Mouse (Mus musculus) heart, embryonic 14.5 days (tissue): ENCODE measurements around the gene Tspan9. TPM values are rescaled to one million over a fixed set of nuclear protein-coding genes. Genes with fewer than 3 reads are reported as not detected.

Experiments used
- ATAC-seq: fragments of 200-750 bp; cut with Nextera tagmentation; 2 replicates; pipeline ENCODE4 v1.8.0; 2017; ENCODE audit warnings: low read depth, moderate TSS enrichment; ENCODE audit not compliant: insufficient number of reproducible peaks, insufficient read depth, low FRiP score
- H3K27ac ChIP-seq, 2 experiments: fragments of 200-500 bp in 1 of 2; fragments of 300-500 bp in 1 of 2; sonication (generic) in 1 of 2; replicated peaks in 1 of 2; 2 replicates each; pipeline ENCODE4 v1.5.1; 2012 to 2014; ENCODE audit warnings: low read depth in 2 of 2, low read length in 2 of 2, control low read depth in 1 of 2, mild to moderate bottlenecking in 1 of 2, mixed read lengths in 1 of 2; ENCODE audit not compliant: control insufficient read depth in 1 of 2, insufficient read depth in 1 of 2
- H3K27me3 ChIP-seq: fragments of 300-500 bp; sonication (generic); 2 replicates; pipeline ENCODE4 v1.6.1; 2014; ENCODE audit warnings: mild to moderate bottlenecking, low read length, control low read depth; ENCODE audit not compliant: control insufficient read depth, insufficient read depth
- H3K36me3 ChIP-seq: fragments of 300-500 bp; sonication (generic); 2 replicates; pipeline ENCODE4 v1.6.1; 2014; ENCODE audit warnings: mild to moderate bottlenecking, control low read depth, low read length, mixed read lengths; ENCODE audit not compliant: control insufficient read depth, insufficient read depth
- H3K4me1 ChIP-seq, 2 experiments: fragments of 200-500 bp in 1 of 2; fragments of 300-500 bp in 1 of 2; sonication (generic) in 1 of 2; 2 replicates each; pipeline ENCODE4 v1.6.1; 2012 to 2014; ENCODE audit warnings: low read length in 2 of 2, control low read depth in 1 of 2, mixed read lengths in 1 of 2; ENCODE audit not compliant: control insufficient read depth in 2 of 2, insufficient read depth in 2 of 2
- H3K4me2 ChIP-seq: fragments of 300-500 bp; sonication (generic); 2 replicates; pipeline ENCODE4 v1.6.1; 2014; ENCODE audit warnings: mild to moderate bottlenecking, low read length
- H3K4me3 ChIP-seq, 2 experiments: fragments of 200-500 bp in 1 of 2; fragments of 300-500 bp in 1 of 2; sonication (generic) in 1 of 2; 2 replicates each; pipeline ENCODE4 v1.5.1; 2012 to 2014; ENCODE audit warnings: low read length in 2 of 2, mild to moderate bottlenecking in 2 of 2, control low read depth in 1 of 2, low read depth in 1 of 2, moderate library complexity in 1 of 2; ENCODE audit not compliant: control insufficient read depth in 1 of 2, insufficient read depth in 1 of 2
- H3K9ac ChIP-seq: fragments of 300-500 bp; sonication (generic); 2 replicates; pipeline ENCODE4 v1.6.1; 2014; ENCODE audit warnings: mild to moderate bottlenecking, low read length
- H3K9me3 ChIP-seq: fragments of 300-500 bp; sonication (generic); 2 replicates; pipeline ENCODE4 v1.6.1; 2016; ENCODE audit warnings: low read length, control low read depth; ENCODE audit not compliant: control insufficient read depth
- WGBS: fragments of 180-500 bp; shearing (Covaris S2); extraction: QIAGEN DNeasy Blood & Tissue Kit; methylation state at CpG from one replicate; pipeline ENCODE4 v1.1.7; 2014; 5-methylcytosine and 5-hydroxymethylcytosine counted together
- polyA plus RNA-seq: library from polyadenylated mRNA; unstranded; fragments of >200 nt; fragmentation: Nextera tagmentation; extraction: Ambion mirVana; gene quantifications from 2 replicates; pipeline ENCODE4 v1.2.1, GENCODE M21; 2014

The Tspan9 gene
- polyA plus RNA-seq, 1 experiment from 2014 or later, result 143 TPM

DNA sequence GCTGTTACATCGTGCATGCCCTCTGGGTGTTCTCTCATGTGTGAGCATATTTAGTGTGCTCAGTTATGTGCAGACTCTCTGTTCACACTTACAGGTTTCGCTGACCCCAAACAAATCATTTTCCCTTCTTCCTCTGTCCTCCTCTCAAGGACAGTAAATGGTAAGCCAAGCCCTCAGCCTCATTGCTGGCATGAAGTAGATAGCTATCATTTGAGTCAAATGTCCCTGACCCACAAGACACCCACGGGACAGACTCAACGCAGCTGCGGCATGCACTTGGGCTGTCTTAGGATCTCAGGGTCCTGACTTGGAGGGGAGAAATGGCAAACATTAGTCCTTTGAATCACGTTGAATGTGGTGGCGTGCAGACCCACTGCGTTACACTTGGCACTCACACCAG, 201.0 kb downstream of the Tspan9 start:
- H3K9ac ChIP-seq, result no peak overlapping the region
- no peak overlapping the region for H3K4me2 ChIP-seq
- no peak for ATAC-seq
- 85% methylated on average over 8 of the region's 8 CpGs for WGBS
- no peaks in the 10 kb centered on the region for H3K36me3 ChIP-seq
- H3K4me1 ChIP-seq, result no peaks in the 10 kb centered on the region
- H3K27me3 ChIP-seq, result no peaks in the 10 kb centered on the region
- H3K9me3 ChIP-seq, result no peaks in the 10 kb centered on the region
- H3K4me3 ChIP-seq, result no peak overlapping the region
- H3K27ac ChIP-seq, result no peak overlapping the region

DNA sequence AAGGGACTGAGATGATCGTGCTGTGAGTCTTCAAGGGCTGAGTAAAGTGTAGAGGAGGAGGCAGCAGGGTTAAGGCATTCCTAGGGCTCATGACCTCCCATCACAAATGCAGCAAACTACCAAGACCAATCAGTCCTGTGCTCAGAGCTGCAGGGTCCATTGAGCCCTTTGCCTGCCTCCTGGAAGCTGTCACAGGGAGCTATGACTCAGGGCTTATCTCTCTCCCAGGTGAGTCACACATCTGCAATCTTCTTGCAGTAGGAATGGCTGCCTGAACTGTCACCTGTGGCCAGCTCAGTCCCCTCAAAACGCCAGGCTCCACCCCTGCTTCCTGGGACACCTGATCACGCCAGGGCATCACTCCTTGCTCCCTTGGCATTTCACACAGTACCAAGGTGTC, 208.3 kb downstream of the Tspan9 start:
- Histone ChIP-seq H3K4me3 (no peak overlapping the region), H3K9me3 (no peaks in the 10 kb centered on the region), H3K9ac (no peak overlapping the region), H3K4me1 (peaks cover 14 to 17% of the 10 kb centered on the region in 2 experiments), H3K36me3 (no peaks in the 10 kb centered on the region), H3K4me2 (no peak overlapping the region), H3K27me3 (no peaks in the 10 kb centered on the region), H3K27ac (no peak overlapping the region)
- 72% methylated on average over 3 of the region's 3 CpGs for WGBS
- no peak for ATAC-seq

DNA sequence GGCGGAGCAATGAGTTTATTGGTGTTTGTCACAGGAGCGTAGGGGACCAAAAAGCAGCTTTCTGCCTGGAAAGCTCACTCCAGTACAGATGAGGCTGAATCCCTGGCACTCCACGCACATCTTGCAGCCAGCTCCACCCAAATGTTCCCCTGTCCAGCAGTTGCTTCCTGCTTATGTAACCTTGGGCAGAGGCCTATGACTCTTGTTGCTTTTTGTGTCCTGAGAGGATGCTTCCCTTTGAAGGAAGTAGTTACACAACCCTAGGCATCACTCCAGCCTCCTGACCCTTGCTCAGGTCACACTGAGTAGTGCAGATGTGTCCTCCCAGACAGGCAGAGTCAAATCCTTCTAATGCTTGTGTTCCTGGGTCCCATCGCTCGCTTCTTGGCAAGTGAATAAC, 209.6 kb downstream of the Tspan9 start:
- WGBS, result 92% methylated on average over 5 of the region's 5 CpGs
- no peak for ATAC-seq
- Histone ChIP-seq H3K36me3 (no peaks in the 10 kb centered on the region), H3K4me1 (peaks cover 22% of the 10 kb centered on the region in 2 experiments), H3K27me3 (no peaks in the 10 kb centered on the region), H3K4me3 (no peak overlapping the region), H3K4me2 (no peak overlapping the region), H3K27ac (no peak overlapping the region), H3K9ac (no peak overlapping the region), H3K9me3 (no peaks in the 10 kb centered on the region)

DNA sequence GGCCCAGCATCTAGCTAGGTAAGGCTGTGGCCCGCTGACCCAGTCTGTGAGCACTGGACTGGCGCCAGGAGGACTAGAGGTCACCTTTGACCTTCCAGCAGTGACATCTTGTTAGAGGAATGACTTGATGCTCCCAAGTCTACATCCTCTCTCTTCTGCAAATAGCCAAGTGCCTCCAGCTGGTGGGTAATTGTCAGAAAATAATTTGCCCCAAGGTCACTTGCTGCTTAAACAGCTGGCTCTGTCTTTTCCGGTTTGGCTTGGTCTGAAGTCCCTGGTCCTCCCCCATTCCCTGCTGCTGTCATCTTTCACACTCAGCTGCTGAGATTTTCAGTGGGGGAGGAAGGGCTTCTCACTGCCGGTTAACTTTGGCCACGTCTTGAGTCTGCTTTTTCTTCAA, 210.7 kb downstream of the Tspan9 start:
- Histone ChIP-seq H3K4me2 (no peak overlapping the region), H3K9me3 (no peaks in the 10 kb centered on the region), H3K4me3 (no peak overlapping the region), H3K27ac (no peak overlapping the region), H3K27me3 (no peaks in the 10 kb centered on the region), H3K4me1 (peaks cover 28 to 33% of the 10 kb centered on the region in 2 experiments), H3K36me3 (no peaks in the 10 kb centered on the region), H3K9ac (no peak overlapping the region)
- WGBS, result 41% methylated on average over 5 of the region's 5 CpGs
- no peak for ATAC-seq

DNA sequence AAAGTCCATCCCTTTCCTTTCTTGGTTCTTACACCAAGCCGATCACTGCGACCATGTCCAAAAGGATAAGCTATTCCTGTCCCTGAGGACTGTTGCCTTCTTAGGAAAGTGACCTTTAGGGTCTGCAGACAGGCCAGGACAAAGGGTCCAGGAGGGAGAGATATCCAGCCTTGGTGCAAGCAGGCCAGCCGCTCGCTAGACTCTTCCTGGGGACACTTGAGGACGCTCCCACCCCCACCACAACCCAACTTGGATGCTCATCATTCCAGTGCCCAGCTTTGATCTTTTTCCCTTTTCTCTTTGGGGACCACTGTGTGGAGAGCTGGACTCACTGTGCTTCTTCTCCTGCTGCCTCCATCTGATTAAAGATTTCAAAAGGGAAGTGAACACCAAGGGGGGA, 214.7 kb downstream of the Tspan9 start:
- H3K36me3 ChIP-seq, result no peaks in the 10 kb centered on the region
- H3K4me1 ChIP-seq, result peaks cover 38 to 44% of the 10 kb centered on the region in 2 experiments
- no peaks in the 10 kb centered on the region for H3K9me3 ChIP-seq
- no peak for ATAC-seq
- H3K9ac ChIP-seq, result no peak overlapping the region
- H3K27me3 ChIP-seq, result 0 out of 2 replicates have a peak, but pooled peaks cover 5% of the 10 kb centered on the region
- WGBS, result 39% methylated on average over 5 of the region's 5 CpGs
- H3K4me3 ChIP-seq, result no peak overlapping the region
- no peak overlapping the region for H3K27ac ChIP-seq
- H3K4me2 ChIP-seq, result no peak overlapping the region

DNA sequence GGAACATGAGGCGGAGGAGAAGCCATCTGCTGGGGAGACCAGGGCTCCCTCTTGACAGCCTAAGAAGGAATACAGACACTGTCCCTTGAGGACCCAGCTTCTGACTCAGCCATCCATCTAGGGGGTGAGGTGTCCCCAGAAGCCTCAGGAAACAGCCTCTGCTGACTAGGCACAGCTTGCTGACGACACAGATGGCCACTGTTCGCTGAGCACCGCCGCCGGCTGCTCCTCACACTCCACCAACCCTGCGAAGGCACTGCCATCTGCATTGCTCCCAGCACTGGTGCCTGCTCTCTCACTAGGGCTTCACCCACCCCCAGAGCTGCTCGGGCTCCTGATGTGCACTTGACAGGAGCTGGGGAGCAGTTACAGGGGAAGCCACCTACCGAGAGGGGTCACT, 217.5 kb downstream of the Tspan9 start:
- Histone ChIP-seq H3K36me3 (no peaks in the 10 kb centered on the region), H3K4me1 (peaks cover 25 to 30% of the 10 kb centered on the region in 2 experiments), H3K27me3 (0 out of 2 replicates have a peak, but pooled peaks cover 8% of the 10 kb centered on the region), H3K4me3 (no peak overlapping the region), H3K9ac (no peak overlapping the region), H3K27ac (no peak overlapping the region), H3K9me3 (no peaks in the 10 kb centered on the region), H3K4me2 (no peak overlapping the region)
- WGBS, result 58% methylated on average over 9 of the region's 9 CpGs
- ATAC-seq, result no peak

DNA sequence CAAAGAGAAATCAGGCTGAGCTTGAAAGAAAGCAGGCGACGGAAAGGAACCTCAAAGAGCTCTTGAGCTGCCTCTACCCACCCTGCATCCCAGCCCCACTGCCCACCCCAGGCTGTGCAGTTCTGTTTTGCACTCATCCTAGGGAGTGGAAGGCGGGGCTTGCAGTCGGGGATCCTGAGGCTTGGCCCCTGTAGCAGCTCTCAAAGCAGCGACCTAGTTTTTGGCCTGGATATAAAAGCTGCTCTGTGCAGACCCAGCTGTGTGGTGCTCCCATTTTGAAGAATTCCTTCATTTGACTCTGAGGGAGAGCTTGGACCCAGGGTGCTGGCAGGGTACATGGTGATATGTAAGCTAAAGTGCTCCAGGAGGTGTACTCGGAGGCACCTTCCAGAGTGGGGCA, 218.6 kb downstream of the Tspan9 start:
- no peak overlapping the region for H3K4me3 ChIP-seq
- no peaks in the 10 kb centered on the region for H3K9me3 ChIP-seq
- 61% methylated on average over 6 of the region's 6 CpGs for WGBS
- no peaks in the 10 kb centered on the region for H3K36me3 ChIP-seq
- no peak overlapping the region for H3K27ac ChIP-seq
- ATAC-seq, result no peak
- peaks cover 23 to 30% of the 10 kb centered on the region in 2 experiments for H3K4me1 ChIP-seq
- 0 out of 2 replicates have a peak, but pooled peaks cover 8% of the 10 kb centered on the region for H3K27me3 ChIP-seq
- no peak overlapping the region for H3K4me2 ChIP-seq
- H3K9ac ChIP-seq, result no peak overlapping the region

DNA sequence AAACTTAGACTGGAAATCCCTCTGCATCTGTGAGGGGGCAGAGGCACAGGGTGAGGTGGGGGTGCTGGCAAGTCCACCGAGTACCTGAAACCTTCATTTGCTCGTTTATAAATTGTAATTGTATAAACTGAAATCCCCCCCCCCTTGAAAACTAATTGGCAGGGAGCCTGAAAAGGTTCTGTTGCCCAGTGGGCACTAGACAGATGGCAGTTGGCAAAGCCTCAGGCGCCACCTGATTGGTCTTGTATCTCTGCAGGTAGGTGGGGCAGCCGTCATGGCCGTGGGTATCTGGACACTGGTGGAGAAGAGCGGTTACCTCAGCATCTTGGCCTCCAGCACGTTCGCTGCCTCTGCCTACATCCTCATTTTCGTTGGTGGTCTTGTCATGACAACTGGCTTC, 220.1 kb downstream of the Tspan9 start:
- Histone ChIP-seq H3K4me1 (peaks cover 14 to 17% of the 10 kb centered on the region in 2 experiments), H3K9me3 (no peaks in the 10 kb centered on the region), H3K27ac (no peak overlapping the region), H3K4me3 (no peak overlapping the region), H3K9ac (no peak overlapping the region), H3K4me2 (no peak overlapping the region), H3K27me3 (0 out of 2 replicates have a peak, but pooled peaks cover 8% of the 10 kb centered on the region), H3K36me3 (no peaks in the 10 kb centered on the region)
- ATAC-seq, result no peak
- 87% methylated on average over 9 of the region's 9 CpGs for WGBS
